Mouse (Mus musculus) liver, embryonic 16.5 days (tissue): ENCODE measurements around the gene Tdrd3. TPM values are rescaled to one million over a fixed set of nuclear protein-coding genes. Genes with fewer than 3 reads are reported as not detected.

ENCODE experiments used
- ATAC-seq: fragments of 200-750 bp; cut with Nextera tagmentation; 2 replicates; pipeline ENCODE4 v1.8.0; 2017; ENCODE audit warnings: low read depth, mild to moderate bottlenecking, moderate number of reproducible peaks, moderate library complexity
- H3K27ac ChIP-seq: fragments of 300-500 bp; sonication (generic); 2 replicates; pipeline ENCODE4 v1.5.1; 2014; ENCODE audit warnings: mild to moderate bottlenecking, low read length
- H3K27me3 ChIP-seq: fragments of 300-500 bp; sonication (generic); 2 replicates; pipeline ENCODE4 v1.6.1; 2014; ENCODE audit warnings: low read depth, low read length, mixed read lengths; ENCODE audit not compliant: control insufficient read depth, insufficient read depth
- H3K36me3 ChIP-seq: fragments of 300-500 bp; sonication (generic); 2 replicates; pipeline ENCODE4 v1.6.1; 2014; ENCODE audit warnings: mild to moderate bottlenecking; ENCODE audit not compliant: control insufficient read depth, insufficient read depth
- H3K4me1 ChIP-seq: fragments of 300-500 bp; sonication (generic); 2 replicates; pipeline ENCODE4 v1.6.1; 2014; ENCODE audit warnings: low read depth, low read length, mixed read lengths; ENCODE audit not compliant: control insufficient read depth
- H3K4me2 ChIP-seq: fragments of 300-500 bp; sonication (generic); 2 replicates; pipeline ENCODE4 v1.6.1; 2014; ENCODE audit warnings: low read depth, low read length, mixed read lengths
- H3K4me3 ChIP-seq: fragments of 300-500 bp; sonication (generic); 2 replicates; pipeline ENCODE4 v1.5.1; 2014; ENCODE audit warnings: low read depth, mild to moderate bottlenecking, low read length
- H3K9ac ChIP-seq: fragments of 300-500 bp; sonication (generic); 2 replicates; pipeline ENCODE4 v1.6.1; 2014; ENCODE audit warnings: low read depth, low read length
- H3K9me3 ChIP-seq: fragments of 300-500 bp; sonication (generic); replicated peaks from 2 replicates; pipeline ENCODE4 v1.6.1; 2016; ENCODE audit warnings: low read length; ENCODE audit not compliant: control insufficient read depth
- whole genome bisulfite sequencing: fragments of 180-500 bp; shearing (Covaris S2); extraction: QIAGEN DNeasy Blood & Tissue Kit; methylation state at CpG from one replicate; pipeline ENCODE4 v1.1.7; 2014; ENCODE audit not compliant: insufficient replicate concordance; 5-methylcytosine and 5-hydroxymethylcytosine counted together
- polyA plus RNA-seq: library from polyadenylated mRNA; unstranded; fragments of >200 nt; fragmentation: Nextera tagmentation; extraction: Ambion mirVana; gene quantifications from 2 replicates; pipeline ENCODE4 v1.2.1, GENCODE M21; 2015

Tdrd3 gene
- polyA plus RNA-seq, 1 experiment from 2014 or later = 7.1 TPM

GRCm38 (mm10) chr14:87467586-87467985 is 51.1 kb downstream of the Tdrd3 start:
- ATAC-seq = no peak
- 84% methylated on average over 12 of the region's 12 CpGs for WGBS

GRCm38 (mm10) chr14:87471521-87471920 is 55.1 kb downstream of the Tdrd3 start:
- ATAC-seq = no peak
- peaks cover 4% of the 10 kb centered on the region for H3K36me3 ChIP-seq
- H3K27ac ChIP-seq = no peak overlapping the region
- H3K27me3 ChIP-seq = no peaks in the 10 kb centered on the region
- H3K4me3 ChIP-seq = no peak overlapping the region
- no peak overlapping the region for H3K4me2 ChIP-seq
- H3K9ac ChIP-seq = no peak overlapping the region
- no peaks in the 10 kb centered on the region for H3K9me3 ChIP-seq
- WGBS = 77% methylated on average over 1 of the region's 1 CpGs
- no peaks in the 10 kb centered on the region for H3K4me1 ChIP-seq

More at GRCm38 (mm10) chr14:87467586-87467985, 51.1 kb downstream of the Tdrd3 start:
- no peaks in the 10 kb centered on the region for H3K27me3 ChIP-seq
- no peaks in the 10 kb centered on the region for H3K4me1 ChIP-seq
- H3K9me3 ChIP-seq = no peaks in the 10 kb centered on the region
- H3K27ac ChIP-seq = no peak overlapping the region
- H3K36me3 ChIP-seq = no peaks in the 10 kb centered on the region
- H3K4me2 ChIP-seq = no peak overlapping the region
- no peak overlapping the region for H3K9ac ChIP-seq
- no peak overlapping the region for H3K4me3 ChIP-seq

GRCm38 (mm10) chr14:87472782-87473181 is 56.3 kb downstream of the Tdrd3 start:
- ATAC-seq = no peak
- no peaks in the 10 kb centered on the region for H3K4me1 ChIP-seq
- no peaks in the 10 kb centered on the region for H3K27me3 ChIP-seq
- H3K36me3 ChIP-seq = peaks cover 4% of the 10 kb centered on the region
- H3K27ac ChIP-seq = no peak overlapping the region
- H3K9me3 ChIP-seq = no peaks in the 10 kb centered on the region
- no peak overlapping the region for H3K4me3 ChIP-seq
- no peak overlapping the region for H3K9ac ChIP-seq
- H3K4me2 ChIP-seq = no peak overlapping the region
- 60% methylated on average over 2 of the region's 2 CpGs for WGBS

- ATAC-seq = no peak
- no peak overlapping the region for H3K27ac ChIP-seq
- WGBS = 71% methylated on average over 10 of the region's 10 CpGs
These were observed 59.4 kb downstream of the Tdrd3 start for GRCm38 (mm10) chr14:87475721-87476359.

GRCm38 (mm10) chr14:87478339-87478951 is 62.0 kb downstream of the Tdrd3 start:
- H3K4me2 ChIP-seq = no peak overlapping the region
- no peaks in the 10 kb centered on the region for H3K9me3 ChIP-seq
- WGBS = 46% methylated on average over 2 of the region's 3 CpGs
- no peaks in the 10 kb centered on the region for H3K4me1 ChIP-seq
- H3K27me3 ChIP-seq = no peaks in the 10 kb centered on the region
- peaks cover 8% of the 10 kb centered on the region for H3K36me3 ChIP-seq
- no peak overlapping the region for H3K9ac ChIP-seq
- H3K27ac ChIP-seq = no peak overlapping the region
- ATAC-seq = no peak
- no peak overlapping the region for H3K4me3 ChIP-seq

More at GRCm38 (mm10) chr14:87475721-87476359, 59.4 kb downstream of the Tdrd3 start:
- Histone ChIP-seq H3K27me3 (no peaks in the 10 kb centered on the region), H3K4me2 (no peak overlapping the region), H3K9ac (no peak overlapping the region), H3K9me3 (no peaks in the 10 kb centered on the region), H3K36me3 (peaks cover 5% of the 10 kb centered on the region), H3K4me3 (no peak overlapping the region), H3K4me1 (no peaks in the 10 kb centered on the region)

- peaks cover 3% of the 10 kb centered on the region for H3K36me3 ChIP-seq
- ATAC-seq = no peak
- H3K9ac ChIP-seq = no peak overlapping the region
- no peaks in the 10 kb centered on the region for H3K4me1 ChIP-seq
- no peak overlapping the region for H3K27ac ChIP-seq
- no peaks in the 10 kb centered on the region for H3K27me3 ChIP-seq
- no peak overlapping the region for H3K4me3 ChIP-seq
- no peak overlapping the region for H3K4me2 ChIP-seq
- WGBS = 55% methylated on average over 3 of the region's 3 CpGs
- no peaks in the 10 kb centered on the region for H3K9me3 ChIP-seq
These were observed 69.4 kb downstream of the Tdrd3 start for GRCm38 (mm10) chr14:87485888-87486287.

GRCm38 (mm10) chr14:87497955-87498594 is 81.6 kb downstream of the Tdrd3 start:
- no peaks in the 10 kb centered on the region for H3K4me1 ChIP-seq
- H3K9me3 ChIP-seq = no peaks in the 10 kb centered on the region
- ATAC-seq = no peak
- H3K27me3 ChIP-seq = no peaks in the 10 kb centered on the region
- no peak overlapping the region for H3K4me2 ChIP-seq
- no peak overlapping the region for H3K4me3 ChIP-seq
- WGBS = 81% methylated on average over 11 of the region's 11 CpGs
- H3K36me3 ChIP-seq = no peaks in the 10 kb centered on the region
- no peak overlapping the region for H3K27ac ChIP-seq
- H3K9ac ChIP-seq = no peak overlapping the region

- no peak for ATAC-seq
- no peaks in the 10 kb centered on the region for H3K4me1 ChIP-seq
These were observed 89.5 kb downstream of the Tdrd3 start for GRCm38 (mm10) chr14:87505924-87506323.

GRCm38 (mm10) chr14:87515281-87515680 is 98.8 kb downstream of the Tdrd3 start:
- no peak overlapping the region for H3K9ac ChIP-seq
- no peaks in the 10 kb centered on the region for H3K9me3 ChIP-seq
- no peak overlapping the region for H3K4me3 ChIP-seq
- H3K4me1 ChIP-seq = no peaks in the 10 kb centered on the region
- H3K4me2 ChIP-seq = no peak overlapping the region
- no peaks in the 10 kb centered on the region for H3K36me3 ChIP-seq
- no peak overlapping the region for H3K27ac ChIP-seq
- no peaks in the 10 kb centered on the region for H3K27me3 ChIP-seq
- ATAC-seq = no peak
- 78% methylated on average over 3 of the region's 3 CpGs for WGBS

More at GRCm38 (mm10) chr14:87505924-87506323, 89.5 kb downstream of the Tdrd3 start:
- no peak overlapping the region for H3K4me2 ChIP-seq
- H3K9me3 ChIP-seq = no peaks in the 10 kb centered on the region
- H3K4me3 ChIP-seq = no peak overlapping the region
- peaks cover 3% of the 10 kb centered on the region; the same call in 1 of the 2 replicates for H3K36me3 ChIP-seq
- H3K27ac ChIP-seq = no peak overlapping the region
- no peak overlapping the region for H3K9ac ChIP-seq
- 49% methylated on average over 8 of the region's 8 CpGs for WGBS
- H3K27me3 ChIP-seq = no peaks in the 10 kb centered on the region
